Mouse (Mus musculus): Measurements from ENCODE around the gene Hivep3.

Gene Hivep3

GRCm38 (mm10) chr4:119950181-119950580, 216.6 kb downstream of the Hivep3 start:
- peak; percentile 62 to 68 for DNase-seq

GRCm38 (mm10) chr4:119951081-119951480, 217.5 kb downstream of the Hivep3 start:
- no peak for DNase-seq

- DNase-seq = no peak
Observed at GRCm38 (mm10) chr4:119955008-119955407, 221.4 kb downstream of the Hivep3 start.

GRCm38 (mm10) chr4:119957970-119958369, 224.4 kb downstream of the Hivep3 start:
- DNase-seq = no peak

- no peak for DNase-seq
Observed at GRCm38 (mm10) chr4:119959293-119959692, 225.7 kb downstream of the Hivep3 start.

- DNase-seq = no peak
Observed at GRCm38 (mm10) chr4:119959873-119960272, 226.3 kb downstream of the Hivep3 start.

GRCm38 (mm10) chr4:119960523-119960922, 226.9 kb downstream of the Hivep3 start:
- DNase-seq = no peak

GRCm38 (mm10) chr4:119961164-119961563, 227.6 kb downstream of the Hivep3 start:
- DNase-seq = no peak

- no peak for DNase-seq
Observed at GRCm38 (mm10) chr4:119962066-119962465, 228.5 kb downstream of the Hivep3 start.

GRCm38 (mm10) chr4:119966105-119967072, 232.8 kb downstream of the Hivep3 start:
- DNase-seq = no peak

- no peak for DNase-seq
Observed at GRCm38 (mm10) chr4:119967073-119967608, 233.6 kb downstream of the Hivep3 start.

- DNase-seq = no peak
Observed at GRCm38 (mm10) chr4:119967636-119968035, 234.1 kb downstream of the Hivep3 start.

GRCm38 (mm10) chr4:119968071-119968470, 234.5 kb downstream of the Hivep3 start:
- DNase-seq = peak; percentile 59 to 61

GRCm38 (mm10) chr4:119968887-119969286, 235.3 kb downstream of the Hivep3 start:
- DNase-seq = no peak

GRCm38 (mm10) chr4:119970166-119970565, 236.6 kb downstream of the Hivep3 start:
- DNase-seq = no peak

GRCm38 (mm10) chr4:119972375-119972774, 238.8 kb downstream of the Hivep3 start:
- peak; percentile 75 for DNase-seq

GRCm38 (mm10) chr4:119973729-119974605, 240.4 kb downstream of the Hivep3 start:
- no peak for DNase-seq

- DNase-seq = no peak
Observed at GRCm38 (mm10) chr4:119975242-119975641, 241.7 kb downstream of the Hivep3 start.

GRCm38 (mm10) chr4:119975822-119976221, 242.2 kb downstream of the Hivep3 start:
- no peak for DNase-seq

GRCm38 (mm10) chr4:119976428-119977168, 243.0 kb downstream of the Hivep3 start:
- DNase-seq = no peak

- DNase-seq = no peak
Observed at GRCm38 (mm10) chr4:119977817-119978491, 244.4 kb downstream of the Hivep3 start.
